Mouse (Mus musculus) forebrain, embryonic 15.5 days (tissue): ENCODE measurements at regions not wholly inside any gene's neighbourhood (a gene's known extent, or its start where the extent isn't known, plus 50 kb on each side); places are given as distances from the start of the nearest gene placed in this dataset.

Experiments
- ATAC-seq: fragments of 200-750 bp; cut with Nextera tagmentation; replicated peaks from 2 replicates; pipeline ENCODE4 v1.8.0; 2017; ENCODE audit warnings: mild to moderate bottlenecking, moderate TSS enrichment, moderate library complexity
- H3K27ac ChIP-seq: fragments of 300-500 bp; sonication (generic); replicated peaks from 2 replicates; pipeline ENCODE4 v1.5.1; 2015; ENCODE audit warnings: mild to moderate bottlenecking, inconsistent platforms
- H3K27me3 ChIP-seq: fragments of 300-500 bp; sonication (generic); 2 replicates; pipeline ENCODE4 v1.6.1; 2015; ENCODE audit warnings: inconsistent platforms
- H3K36me3 ChIP-seq: fragments of 300-500 bp; sonication (generic); 2 replicates; pipeline ENCODE4 v1.6.1; 2015; ENCODE audit warnings: mild to moderate bottlenecking, inconsistent platforms
- H3K4me1 ChIP-seq: fragments of 300-500 bp; sonication (generic); 2 replicates; pipeline ENCODE4 v1.6.1; 2015; ENCODE audit warnings: inconsistent platforms
- H3K4me2 ChIP-seq: fragments of 300-500 bp; sonication (generic); replicated peaks from 2 replicates; pipeline ENCODE4 v1.6.1; 2015; ENCODE audit warnings: mild to moderate bottlenecking, inconsistent platforms
- H3K4me3 ChIP-seq: fragments of 300-500 bp; sonication (generic); 2 replicates; pipeline ENCODE4 v1.5.1; 2015; ENCODE audit warnings: mild to moderate bottlenecking, inconsistent platforms
- H3K9ac ChIP-seq: fragments of 300-500 bp; sonication (generic); replicated peaks from 2 replicates; pipeline ENCODE4 v1.6.1; 2015; ENCODE audit warnings: mild to moderate bottlenecking, inconsistent platforms
- H3K9me3 ChIP-seq: fragments of 300-500 bp; sonication (generic); 2 replicates; pipeline ENCODE4 v1.6.1; 2016; ENCODE audit warnings: inconsistent platforms
- WGBS: fragments of 180-500 bp; shearing (Covaris S2); methylation state at CpG from one replicate; pipeline ENCODE4 v1.1.7; 2015; ENCODE audit warnings: mixed read lengths; 5-methylcytosine and 5-hydroxymethylcytosine counted together

DNA sequence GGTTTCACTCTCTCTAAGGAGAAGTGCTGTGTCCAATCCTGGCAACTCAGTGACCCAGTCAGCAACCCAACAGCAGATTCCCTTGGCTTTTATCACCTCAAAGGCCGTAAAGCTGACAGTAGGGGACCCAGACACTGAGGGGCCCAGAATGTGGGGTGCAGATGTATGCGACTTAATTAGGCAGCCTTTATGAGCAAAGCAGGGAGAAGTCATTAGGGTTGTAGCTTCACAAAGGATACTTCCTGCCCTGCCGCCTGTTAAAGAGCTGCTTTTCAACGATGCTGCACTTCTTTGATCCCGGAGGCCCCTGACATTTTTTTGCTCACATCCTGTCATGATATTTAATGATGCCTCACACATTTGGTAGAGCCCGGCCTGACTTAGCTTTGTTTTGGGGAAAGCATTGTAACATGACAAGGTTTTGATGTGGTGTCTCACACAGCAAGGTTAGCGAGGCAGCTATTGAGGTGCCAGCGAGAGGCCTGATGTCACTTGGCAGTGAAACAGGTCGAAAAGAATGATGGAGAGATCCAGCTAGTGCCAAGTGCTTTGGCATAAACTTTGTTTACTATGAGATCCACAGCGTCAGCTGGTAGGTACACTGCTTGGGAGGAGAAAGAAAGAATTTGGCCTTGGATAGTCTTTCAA lies 240.2 kb downstream of the Slc4a3 start:
- Histone ChIP-seq H3K27me3 (no peaks in the 10 kb centered on the region), H3K4me1 (peaks cover 13% of the 10 kb centered on the region), H3K36me3 (no peaks in the 10 kb centered on the region), H3K27ac (peak overlapping the region; percentile 60), H3K4me2 (no peak overlapping the region), H3K9me3 (no peaks in the 10 kb centered on the region), H3K4me3 (no peak overlapping the region), H3K9ac (no peak overlapping the region)
- ATAC-seq, result peak; percentile 83
- WGBS, result 12% methylated on average over 10 of the region's 10 CpGs

DNA sequence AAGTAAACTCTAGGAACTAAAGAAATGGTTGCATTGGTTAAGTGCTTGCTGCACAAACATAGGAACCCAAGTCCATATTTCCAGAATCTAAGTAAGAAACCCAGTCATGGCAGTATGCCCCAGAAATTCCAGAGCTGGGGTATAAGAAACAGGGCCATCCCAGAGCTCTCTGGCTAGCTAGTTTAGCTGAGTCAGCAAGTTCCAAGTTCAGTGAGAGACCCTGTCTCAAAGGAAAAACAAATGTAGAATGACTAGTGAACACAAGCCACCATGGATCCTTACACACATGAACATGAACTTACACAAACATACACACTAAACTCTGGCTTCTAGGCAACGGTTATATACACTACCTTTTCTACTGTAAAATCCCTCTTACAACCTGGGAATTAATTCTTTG lies 245.4 kb downstream of the Slc4a3 start:
- WGBS, result 80% methylated on average over 1 of the region's 1 CpGs
- Histone ChIP-seq H3K4me3 (no peak overlapping the region), H3K9me3 (peaks cover 9% of the 10 kb centered on the region), H3K27ac (no peak overlapping the region), H3K4me2 (no peak overlapping the region), H3K4me1 (peaks cover 5% of the 10 kb centered on the region), H3K9ac (no peak overlapping the region), H3K36me3 (no peaks in the 10 kb centered on the region), H3K27me3 (no peaks in the 10 kb centered on the region)
- ATAC-seq, result no peak

DNA sequence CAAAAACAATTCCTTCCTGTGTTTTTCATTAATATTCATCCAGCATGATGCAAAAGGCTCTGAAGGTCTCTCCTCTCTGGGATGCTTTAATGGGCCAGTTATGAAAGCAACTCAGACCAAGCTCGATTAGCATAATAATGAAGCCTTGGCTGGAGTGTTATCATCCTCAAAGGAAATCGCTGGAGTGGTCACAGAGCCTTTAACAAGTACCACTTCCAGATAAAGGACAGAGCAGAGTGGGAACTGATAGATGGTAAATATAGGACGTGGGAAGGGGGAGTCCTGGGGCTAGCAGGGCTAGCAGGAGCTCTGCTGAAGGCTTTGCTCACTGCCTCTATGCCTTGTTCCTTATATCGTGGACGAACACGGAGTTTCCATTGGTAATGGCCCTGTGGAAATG lies 251.7 kb downstream of the Slc4a3 start:
- WGBS, result 13% methylated on average over 6 of the region's 6 CpGs
- ATAC-seq, result peak; percentile 58
- Histone ChIP-seq H3K36me3 (no peaks in the 10 kb centered on the region), H3K9me3 (peaks cover 4% of the 10 kb centered on the region; the same call in 1 of the 2 replicates), H3K4me1 (peaks cover 18% of the 10 kb centered on the region), H3K27ac (peak overlapping the region; percentile 35; the same call in 1 of the 2 replicates), H3K9ac (no peak overlapping the region), H3K4me2 (no peak overlapping the region), H3K27me3 (no peaks in the 10 kb centered on the region), H3K4me3 (no peak overlapping the region)

DNA sequence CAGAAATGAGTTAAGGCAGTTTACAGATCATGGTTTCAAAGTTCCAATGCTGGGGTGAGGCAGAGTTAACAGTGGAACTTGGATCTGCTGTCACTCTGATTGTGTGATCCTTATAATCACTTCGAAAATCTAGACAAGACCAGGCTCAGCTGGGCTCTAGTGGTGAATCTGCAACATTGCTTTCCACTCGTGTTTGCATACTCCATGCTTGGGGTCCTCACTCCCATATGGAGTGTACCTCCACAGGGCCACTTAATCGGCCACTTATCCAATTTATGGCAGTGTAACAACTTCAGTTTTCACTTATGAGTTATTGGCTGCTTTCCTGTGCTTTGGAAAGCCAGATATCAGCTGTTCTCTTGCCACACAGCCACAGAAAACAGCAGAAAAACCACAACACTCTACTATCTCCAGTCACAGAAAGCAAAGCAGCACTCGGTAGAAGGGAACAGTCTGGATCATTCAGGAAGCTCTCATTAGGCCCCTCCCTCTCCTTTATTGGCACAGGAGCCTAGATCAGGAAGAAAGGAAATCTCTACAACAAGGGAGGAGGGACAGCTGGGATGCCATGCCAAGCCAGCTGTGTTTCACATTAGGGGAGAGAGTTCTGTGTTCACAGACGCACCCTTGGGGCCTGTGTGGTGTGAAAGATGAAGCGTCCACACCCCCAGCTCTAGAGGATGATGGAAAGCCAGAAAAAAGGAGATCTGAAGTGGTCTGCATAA lies 252.5 kb downstream of the Slc4a3 start:
- Histone ChIP-seq H3K4me2 (no peak overlapping the region), H3K9ac (no peak overlapping the region), H3K4me3 (no peak overlapping the region), H3K36me3 (no peaks in the 10 kb centered on the region), H3K27ac (peak overlapping the region; percentile 35), H3K27me3 (no peaks in the 10 kb centered on the region), H3K9me3 (no peaks in the 10 kb centered on the region), H3K4me1 (peaks cover 18% of the 10 kb centered on the region)
- ATAC-seq, result peak; percentile 70
- WGBS, result 35% methylated on average over 6 of the region's 6 CpGs

DNA sequence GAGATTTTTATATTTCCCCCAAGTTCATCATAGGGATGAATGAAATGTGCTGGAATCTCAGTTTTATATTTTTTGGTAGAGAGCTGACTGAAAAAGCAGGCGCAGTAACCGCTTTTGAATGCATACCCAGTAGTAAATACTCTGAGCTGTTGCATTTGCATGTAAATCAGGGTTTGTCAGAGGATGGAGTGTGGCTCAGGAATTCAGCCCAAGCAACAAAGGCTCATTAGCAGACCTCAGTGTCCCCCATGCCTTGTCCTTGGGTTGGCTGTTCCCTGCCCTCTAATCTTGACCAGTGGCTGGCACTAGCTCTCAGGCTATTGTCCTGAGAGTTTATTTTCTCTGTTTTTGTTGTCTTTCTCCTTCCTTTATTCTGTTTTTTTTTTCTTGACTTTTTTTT lies 258.4 kb downstream of the Slc4a3 start:
- 5% methylated on average over 2 of the region's 2 CpGs for WGBS
- Histone ChIP-seq H3K36me3 (no peaks in the 10 kb centered on the region), H3K27me3 (no peaks in the 10 kb centered on the region), H3K4me2 (no peak overlapping the region), H3K9ac (no peak overlapping the region), H3K4me1 (peaks cover 8% of the 10 kb centered on the region), H3K9me3 (no peaks in the 10 kb centered on the region), H3K4me3 (no peak overlapping the region), H3K27ac (no peak overlapping the region)
- peak; percentile 58; the same call in 1 of the 2 replicates for ATAC-seq

DNA sequence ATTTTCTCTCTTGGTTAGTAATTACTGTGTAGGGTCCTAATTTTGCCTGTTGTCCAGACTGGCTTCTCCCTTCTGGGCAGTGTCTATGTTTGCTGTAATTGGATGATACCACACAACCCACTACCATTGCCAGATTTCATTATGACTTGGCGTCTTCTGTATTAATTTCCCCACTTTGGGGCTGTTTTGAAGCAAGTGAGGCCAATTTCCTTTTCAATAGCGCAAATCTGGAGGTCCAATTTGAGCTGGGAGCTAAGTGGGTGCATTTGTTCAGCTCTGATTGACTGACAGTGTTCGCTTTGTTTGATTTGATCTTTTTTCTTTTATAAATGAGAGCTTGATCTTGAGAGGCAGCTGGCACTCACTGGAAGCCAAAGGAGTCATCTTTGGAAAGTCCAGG lies 266.4 kb downstream of the Slc4a3 start:
- WGBS, result 28% methylated on average over 3 of the region's 3 CpGs
- H3K9me3 ChIP-seq, result no peaks in the 10 kb centered on the region
- peak overlapping the region; percentile 45; the same call in 1 of the 2 replicates for H3K27ac ChIP-seq
- no peak overlapping the region for H3K4me2 ChIP-seq
- H3K36me3 ChIP-seq, result no peaks in the 10 kb centered on the region
- peaks cover 12% of the 10 kb centered on the region; the same call in 1 of the 2 replicates for H3K4me1 ChIP-seq
- H3K27me3 ChIP-seq, result no peaks in the 10 kb centered on the region
- H3K4me3 ChIP-seq, result no peak overlapping the region
- H3K9ac ChIP-seq, result no peak overlapping the region
- peak; percentile 80 for ATAC-seq

DNA sequence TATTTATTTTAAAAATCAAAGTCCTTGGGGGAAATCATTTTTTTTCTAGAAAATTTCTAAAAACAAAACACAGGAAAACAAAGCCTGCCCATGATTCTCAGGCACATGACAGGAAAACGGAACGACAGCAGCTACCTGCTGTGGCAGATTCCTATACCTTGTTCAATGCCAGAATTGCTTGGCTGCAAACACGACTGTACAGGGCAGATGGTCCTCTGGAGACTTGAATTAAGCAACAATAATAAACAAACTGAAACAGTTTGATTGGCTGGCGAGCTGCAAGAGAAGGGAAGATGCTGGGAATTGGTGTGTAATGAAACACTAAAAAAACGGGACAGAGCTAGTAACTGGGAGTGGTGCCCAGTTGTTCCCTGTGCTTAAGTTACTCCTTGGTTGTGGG lies 280.1 kb downstream of the Slc4a3 start:
- Histone ChIP-seq H3K4me3 (no peak overlapping the region), H3K27ac (no peak overlapping the region), H3K36me3 (no peaks in the 10 kb centered on the region), H3K9me3 (no peaks in the 10 kb centered on the region), H3K4me2 (no peak overlapping the region), H3K27me3 (no peaks in the 10 kb centered on the region), H3K9ac (no peak overlapping the region), H3K4me1 (peaks cover 6% of the 10 kb centered on the region; the same call in 1 of the 2 replicates)
- ATAC-seq, result 0 out of 2 replicates have a peak, but pooled peaks have one; percentile 29
- WGBS, result 49% methylated on average over 5 of the region's 5 CpGs

DNA sequence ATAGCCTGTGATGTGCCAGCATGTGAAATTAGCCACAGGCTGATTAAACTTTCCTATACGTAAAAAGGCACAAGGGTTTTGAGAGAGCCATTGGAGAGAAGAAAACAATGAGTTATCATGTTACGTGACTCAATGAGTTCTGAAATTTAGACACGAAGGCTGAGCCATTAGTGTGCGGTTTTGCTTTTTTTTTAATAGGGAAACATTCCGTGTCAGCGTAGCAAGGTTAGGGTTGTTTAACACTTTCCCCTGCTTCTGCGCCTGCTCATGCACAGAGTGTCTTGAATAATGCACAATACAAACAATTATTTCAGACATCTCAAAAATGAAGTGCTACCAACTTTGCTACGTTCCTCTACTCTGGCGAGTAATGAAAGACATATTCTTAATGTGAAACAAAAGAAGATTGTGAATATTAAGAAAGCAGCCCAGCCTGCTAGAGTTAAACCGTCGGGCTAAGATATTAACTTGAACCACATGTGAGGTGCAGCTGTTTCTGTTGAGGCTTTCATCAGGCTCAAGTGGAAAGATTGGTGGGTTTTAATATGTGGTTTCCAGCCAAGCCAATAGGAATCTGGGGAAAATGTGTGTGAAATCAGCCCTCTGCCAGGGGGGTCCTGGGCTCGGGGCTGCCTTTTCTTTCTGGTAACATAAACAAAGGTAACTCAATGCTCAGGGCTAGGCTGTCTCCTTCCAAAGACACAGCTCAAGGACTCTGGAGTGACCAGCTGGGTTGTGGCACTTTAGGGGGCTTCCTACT lies 287.2 kb downstream of the Slc4a3 start:
- no peak overlapping the region for H3K4me3 ChIP-seq
- no peak overlapping the region for H3K27ac ChIP-seq
- no peak overlapping the region for H3K4me2 ChIP-seq
- WGBS, result 48% methylated on average over 12 of the region's 12 CpGs
- H3K27me3 ChIP-seq, result no peaks in the 10 kb centered on the region
- ATAC-seq, result no peak
- H3K9me3 ChIP-seq, result no peaks in the 10 kb centered on the region
- no peaks in the 10 kb centered on the region for H3K4me1 ChIP-seq
- H3K9ac ChIP-seq, result no peak overlapping the region
- no peaks in the 10 kb centered on the region for H3K36me3 ChIP-seq

DNA sequence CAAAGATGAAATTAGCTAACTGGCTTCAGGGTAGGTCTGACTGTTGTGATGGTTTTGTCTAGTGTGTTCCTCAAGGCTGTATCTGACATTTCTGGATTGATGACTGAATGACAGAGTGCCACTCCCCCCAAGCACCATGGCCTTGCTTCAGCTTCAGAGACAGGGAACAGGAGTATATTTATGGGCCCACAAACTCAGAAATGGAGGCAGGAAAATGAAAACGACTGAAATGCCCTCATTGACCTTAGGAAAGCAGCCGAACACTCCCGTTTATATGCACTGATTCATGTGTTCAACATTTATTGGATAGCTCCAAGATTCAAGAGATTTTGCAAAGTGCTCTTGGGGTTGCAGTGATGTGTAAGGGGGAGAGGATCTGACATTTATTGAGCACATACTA lies 288.3 kb downstream of the Slc4a3 start:
- ATAC-seq, result no peak
- Histone ChIP-seq H3K4me3 (no peak overlapping the region), H3K36me3 (no peaks in the 10 kb centered on the region), H3K27me3 (no peaks in the 10 kb centered on the region), H3K27ac (no peak overlapping the region), H3K9ac (no peak overlapping the region), H3K9me3 (no peaks in the 10 kb centered on the region), H3K4me2 (no peak overlapping the region), H3K4me1 (no peaks in the 10 kb centered on the region)
- 91% methylated on average over 3 of the region's 3 CpGs for WGBS

DNA sequence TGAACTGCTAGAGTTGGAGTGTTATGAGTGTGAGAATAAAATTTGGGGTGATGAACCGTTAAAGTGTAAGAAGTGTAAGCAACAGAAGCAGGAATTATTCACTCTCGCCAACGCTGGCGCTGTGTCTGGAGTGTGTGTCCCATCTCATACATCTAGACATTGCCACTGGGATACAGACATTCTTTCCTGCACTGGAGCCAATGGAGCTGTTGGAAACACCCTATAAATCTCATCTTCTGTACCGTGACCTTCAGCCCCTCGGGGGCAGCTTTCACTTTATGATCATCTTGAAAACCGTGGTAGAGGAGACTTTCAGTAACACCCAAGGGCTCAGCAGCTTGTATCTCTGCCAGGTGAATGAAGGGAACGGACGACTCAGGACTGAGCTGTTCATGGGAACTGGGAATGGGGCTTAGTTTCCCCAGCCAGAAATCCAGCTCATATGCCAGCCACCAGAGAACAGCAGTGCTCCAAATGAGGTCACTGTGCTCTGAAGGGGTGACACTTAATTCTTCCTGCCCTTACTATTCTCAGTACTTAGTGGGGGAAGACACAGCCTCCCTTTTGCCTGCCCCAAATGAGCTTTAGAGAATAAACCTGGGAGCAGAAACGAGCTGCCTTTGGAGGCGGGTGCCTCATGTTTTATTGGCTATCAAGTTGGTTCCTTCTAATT lies 293.6 kb downstream of the Slc4a3 start:
- no peak for ATAC-seq
- H3K27ac ChIP-seq, result no peak overlapping the region
- no peaks in the 10 kb centered on the region for H3K36me3 ChIP-seq
- H3K4me3 ChIP-seq, result no peak overlapping the region
- H3K9ac ChIP-seq, result no peak overlapping the region
- no peak overlapping the region for H3K4me2 ChIP-seq
- WGBS, result 78% methylated on average over 11 of the region's 11 CpGs
- H3K4me1 ChIP-seq, result peaks cover 9% of the 10 kb centered on the region; the same call in 1 of the 2 replicates
- no peaks in the 10 kb centered on the region for H3K9me3 ChIP-seq
- H3K27me3 ChIP-seq, result no peaks in the 10 kb centered on the region

DNA sequence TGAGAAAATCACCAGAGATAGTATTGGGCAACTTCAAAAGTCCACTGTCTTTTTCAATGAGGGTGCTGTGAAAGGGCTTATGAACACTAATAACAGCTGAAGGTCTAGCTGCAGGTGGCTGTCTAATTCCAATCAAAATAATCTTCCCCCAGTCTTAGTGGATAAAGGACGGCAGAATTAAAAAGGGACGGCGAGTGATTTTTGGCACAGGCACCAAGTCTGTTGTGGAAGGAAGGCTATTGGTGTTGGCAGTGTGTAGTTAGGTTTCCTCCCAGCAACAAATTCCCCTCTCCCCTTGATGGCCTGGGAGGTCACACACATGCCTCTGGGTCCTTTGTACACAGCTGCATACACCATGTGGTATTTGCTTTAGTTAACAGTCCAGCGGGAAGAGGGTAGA lies 296.3 kb downstream of the Slc4a3 start:
- 31% methylated on average over 4 of the region's 4 CpGs for WGBS
- no peaks in the 10 kb centered on the region for H3K9me3 ChIP-seq
- no peak overlapping the region for H3K9ac ChIP-seq
- peaks cover 13% of the 10 kb centered on the region for H3K4me1 ChIP-seq
- no peaks in the 10 kb centered on the region for H3K27me3 ChIP-seq
- H3K36me3 ChIP-seq, result no peaks in the 10 kb centered on the region
- H3K4me2 ChIP-seq, result no peak overlapping the region
- ATAC-seq, result no peak
- no peak overlapping the region for H3K4me3 ChIP-seq
- no peak overlapping the region for H3K27ac ChIP-seq

DNA sequence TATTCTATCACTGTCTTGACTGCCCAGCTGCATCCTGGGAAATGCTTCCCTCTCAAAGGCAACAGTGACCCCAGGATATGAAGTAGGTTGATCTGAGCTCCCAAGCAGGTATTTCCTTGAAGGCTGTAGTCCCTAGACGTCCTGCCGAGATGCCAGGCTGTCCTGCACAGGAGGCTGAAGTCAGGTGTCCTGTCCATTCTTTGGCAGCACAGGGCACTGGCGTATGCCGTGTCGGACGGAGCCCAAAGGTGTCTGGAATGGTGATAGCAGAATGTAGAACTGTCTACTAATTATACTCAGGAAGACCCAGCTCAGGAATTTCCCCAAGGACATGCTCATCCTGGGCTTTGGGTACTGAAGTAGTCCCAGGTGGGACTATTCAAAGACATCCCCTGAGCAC lies 297.3 kb downstream of the Slc4a3 start:
- WGBS, result 97% methylated on average over 6 of the region's 6 CpGs
- Histone ChIP-seq H3K4me3 (no peak overlapping the region), H3K9ac (no peak overlapping the region), H3K36me3 (no peaks in the 10 kb centered on the region), H3K27me3 (no peaks in the 10 kb centered on the region), H3K4me1 (peaks cover 13% of the 10 kb centered on the region), H3K27ac (no peak overlapping the region), H3K4me2 (no peak overlapping the region), H3K9me3 (no peaks in the 10 kb centered on the region)
- no peak for ATAC-seq
